Mouse (Mus musculus) ES-Bruce4 (cell line): ENCODE measurements around the gene Capn2. TPM values are rescaled to one million over a fixed set of nuclear protein-coding genes. Genes with fewer than 3 reads are reported as not detected.

Source experiments
- H3K27ac ChIP-seq: 2 replicates; pipeline ENCODE4 v1.5.1; 2012; ENCODE audit warnings: low read length, inconsistent platforms; ENCODE audit not compliant: insufficient read depth
- H3K27me3 ChIP-seq: 2 replicates; pipeline ENCODE4 v1.6.1; 2012; ENCODE audit warnings: mild to moderate bottlenecking, low read length, inconsistent platforms; ENCODE audit not compliant: control insufficient read depth, poor library complexity, insufficient read depth, severe bottlenecking
- H3K36me3 ChIP-seq: 2 replicates; pipeline ENCODE4 v1.6.1; 2012; ENCODE audit warnings: inconsistent platforms, mild to moderate bottlenecking, low read length, moderate library complexity; ENCODE audit not compliant: control insufficient read depth, poor library complexity, insufficient read depth, severe bottlenecking
- H3K4me1 ChIP-seq: one replicate; pipeline ENCODE4 v1.8.1; 2011; ENCODE audit warnings: low read length; ENCODE audit not compliant: control insufficient read depth, insufficient read depth
- H3K4me3 ChIP-seq: 2 replicates; pipeline ENCODE4 v1.5.1; 2011; ENCODE audit warnings: low read depth, mild to moderate bottlenecking, low read length
- H3K9ac ChIP-seq: 2 replicates; pipeline ENCODE4 v1.6.1; 2012; ENCODE audit warnings: low read depth, mild to moderate bottlenecking, inconsistent platforms; ENCODE audit not compliant: poor library complexity, severe bottlenecking
- H3K9me3 ChIP-seq: replicated peaks from 2 replicates; pipeline ENCODE4 v1.6.1; 2012; ENCODE audit warnings: mild to moderate bottlenecking, low read length, inconsistent platforms; ENCODE audit not compliant: control insufficient read depth, poor library complexity, insufficient read depth, severe bottlenecking
- CTCF ChIP-seq: IDR thresholded peaks from one replicate; pipeline ENCODE4 v1.8.1; 2011; ENCODE audit warnings: low read depth, low read length
- EP300 ChIP-seq: IDR thresholded peaks from 2 replicates; pipeline ENCODE4 v1.6.1; 2011; ENCODE audit warnings: low read depth, low read length; ENCODE audit not compliant: insufficient read depth
- POLR2A ChIP-seq: IDR thresholded peaks from one replicate; pipeline ENCODE4 v1.8.1; 2011; ENCODE audit warnings: low read length; ENCODE audit not compliant: insufficient read depth
- polyA plus RNA-seq: library from polyadenylated mRNA; stranded (reverse); fragments of >200 nt; gene quantifications from 2 replicates; pipeline ENCODE4 v1.2.4, GENCODE M21; 2011; ENCODE audit warnings: low read depth; ENCODE audit not compliant: missing spikeins, insufficient read depth, insufficient read length

The Capn2 gene
- polyA plus RNA-seq = 60.5 and 61.1 TPM in 2 replicates

GRCm38 (mm10) chr1:182516758-182517676, at the start of gene Capn2:
TSS of gene Capn2 (minus strand) at chr1:182517608.
- Histone ChIP-seq H3K27me3 (no peaks in the 10 kb centered on the region), H3K36me3 (no peaks in the 10 kb centered on the region), H3K4me3 (peak within 1 kb of the TSS; percentile 81), H3K9me3 (no peaks in the 10 kb centered on the region), H3K4me1 (peaks cover 2% of the 10 kb centered on the region), H3K9ac (peak within 1 kb of the TSS; percentile 81), H3K27ac (no peak within 1 kb of the TSS)
- TF ChIP-seq POLR2A = no peak
- peak; percentile 17 for TF ChIP-seq CTCF
- TF ChIP-seq EP300 = no peak

- Histone ChIP-seq H3K27ac (no peak overlapping the region), H3K4me1 (no peaks in the 10 kb centered on the region), H3K9ac (no peak overlapping the region), H3K27me3 (no peaks in the 10 kb centered on the region), H3K9me3 (no peaks in the 10 kb centered on the region), H3K36me3 (no peaks in the 10 kb centered on the region), H3K4me3 (no peak overlapping the region)
- TF ChIP-seq POLR2A = no peak
- no peak for TF ChIP-seq CTCF
- TF ChIP-seq EP300 = no peak
Observed at GRCm38 (mm10) chr1:182565351-182565835, 48.0 kb upstream of the Capn2 start.

GRCm38 (mm10) chr1:182564408-182565120, 47.2 kb upstream of the Capn2 start, which contains the start of gene Capn8:
TSS of gene Capn8 (plus strand) at chr1:182565007.
- Histone ChIP-seq H3K4me1 (no peaks in the 10 kb centered on the region), H3K4me3 (no peak within 1 kb of the TSS), H3K27ac (no peak within 1 kb of the TSS), H3K27me3 (no peaks in the 10 kb centered on the region), H3K36me3 (no peaks in the 10 kb centered on the region), H3K9ac (no peak within 1 kb of the TSS), H3K9me3 (no peaks in the 10 kb centered on the region)
- TF ChIP-seq POLR2A = no peak
- TF ChIP-seq CTCF = peak; percentile 45

GRCm38 (mm10) chr1:182562576-182563370, 45.4 kb upstream of the Capn2 start:
- Histone ChIP-seq H3K4me3 (no peak overlapping the region), H3K27ac (no peak overlapping the region), H3K27me3 (no peaks in the 10 kb centered on the region), H3K9me3 (no peaks in the 10 kb centered on the region), H3K4me1 (no peaks in the 10 kb centered on the region), H3K36me3 (no peaks in the 10 kb centered on the region), H3K9ac (no peak overlapping the region)
- no peak for TF ChIP-seq POLR2A
- no peak for TF ChIP-seq EP300
- TF ChIP-seq CTCF = no peak

- no peaks in the 10 kb centered on the region for H3K36me3 ChIP-seq
- no peaks in the 10 kb centered on the region for H3K4me1 ChIP-seq
- no peaks in the 10 kb centered on the region for H3K9me3 ChIP-seq
- TF ChIP-seq CTCF (no peak), EP300 (no peak), POLR2A (no peak)
- H3K27ac ChIP-seq = no peak overlapping the region
- H3K27me3 ChIP-seq = no peaks in the 10 kb centered on the region
- no peak overlapping the region for H3K9ac ChIP-seq
- H3K4me3 ChIP-seq = no peak overlapping the region
Observed at GRCm38 (mm10) chr1:182561945-182562514, 44.6 kb upstream of the Capn2 start.
